Mouse (Mus musculus) cerebellum, postnatal 25 days (tissue): ENCODE measurements around the gene Itih1.

Experiments
- DNase-seq, 2 experiments: peaks; one replicate each; pipeline ENCODE4 v3.0.0; 2021; ENCODE audit warnings: mixed read lengths in 2 of 2

Gene Itih1

GRCm38 (mm10) chr14:30903036-30903435, 40.1 kb downstream of the Itih1 start:
- no peak for DNase-seq

- no peak for DNase-seq
Measured at GRCm38 (mm10) chr14:30902628-30903027, 40.5 kb downstream of the Itih1 start.

DNA sequence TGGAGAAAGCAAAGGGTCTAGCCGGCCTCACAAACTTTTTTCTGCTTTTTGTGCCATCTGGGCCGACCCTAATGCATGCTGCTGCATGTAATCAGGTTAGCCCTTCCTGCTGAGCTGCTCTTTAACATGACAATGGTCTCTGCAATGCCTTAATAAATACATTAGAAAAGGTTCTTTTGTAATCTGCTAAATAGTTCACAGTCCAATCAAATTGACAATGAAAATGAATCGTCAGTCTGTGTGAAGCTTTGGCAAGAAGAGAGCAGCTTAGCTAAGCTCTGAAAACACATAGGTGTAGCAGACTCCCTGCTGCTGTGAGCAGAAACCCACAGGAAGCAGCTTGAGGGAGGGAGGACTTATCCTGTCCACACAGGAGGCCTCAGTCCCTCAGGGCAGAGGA, 43.1 kb downstream of the Itih1 start:
- no peak for DNase-seq

DNA sequence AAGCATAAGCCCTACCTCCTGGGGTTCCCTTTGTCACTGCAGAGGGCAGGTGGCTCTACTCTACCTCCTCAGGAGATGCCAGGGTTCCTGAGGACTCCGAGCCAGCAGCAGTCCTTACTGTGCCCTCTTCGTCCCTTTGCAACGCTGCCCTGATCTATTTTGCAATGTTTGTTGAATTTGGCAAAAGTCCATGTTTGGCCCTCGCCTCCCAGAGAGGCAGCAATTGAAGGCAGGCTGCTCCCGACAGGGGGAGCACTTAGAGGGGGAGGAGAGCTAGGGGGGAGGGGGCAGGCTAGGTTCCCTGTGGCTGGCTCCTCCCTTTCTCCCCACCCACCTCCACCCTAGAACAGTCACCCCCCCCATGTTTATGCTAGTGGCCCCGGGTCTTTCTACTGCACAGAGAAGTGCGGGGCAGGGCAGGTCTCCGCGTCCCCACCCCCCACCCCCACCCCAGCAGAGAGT, 54.8 kb downstream of the Itih1 start:
- peak; percentile 44 to 56 for DNase-seq

DNA sequence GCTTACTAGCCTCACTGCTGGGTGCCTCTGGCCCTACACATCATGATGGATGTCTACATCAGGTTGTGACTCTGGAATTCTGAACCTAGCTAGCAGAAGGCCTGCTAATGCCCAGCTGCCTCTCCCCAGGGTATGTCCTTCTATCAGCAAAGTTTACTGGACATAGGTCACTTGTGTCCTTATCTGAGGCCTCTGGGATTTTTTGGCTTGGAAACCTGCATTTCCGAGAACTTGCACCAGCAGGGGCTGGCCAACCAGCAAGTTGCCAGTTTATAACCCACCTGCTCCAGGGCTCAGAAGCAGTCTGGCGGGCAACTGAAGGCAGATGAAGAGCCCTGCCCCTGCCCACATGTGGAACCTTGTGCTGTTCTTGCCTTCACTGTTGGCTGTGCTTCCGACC, 56.9 kb downstream of the Itih1 start, which contains the start of gene Itih4:
TSS of gene Itih4 (plus strand) at position 273 of the 400 bp plus-strand sequence.
- no peak for DNase-seq

- DNase-seq = no peak
Measured at GRCm38 (mm10) chr14:30885298-30885697, 57.8 kb downstream of the Itih1 start.

DNA sequence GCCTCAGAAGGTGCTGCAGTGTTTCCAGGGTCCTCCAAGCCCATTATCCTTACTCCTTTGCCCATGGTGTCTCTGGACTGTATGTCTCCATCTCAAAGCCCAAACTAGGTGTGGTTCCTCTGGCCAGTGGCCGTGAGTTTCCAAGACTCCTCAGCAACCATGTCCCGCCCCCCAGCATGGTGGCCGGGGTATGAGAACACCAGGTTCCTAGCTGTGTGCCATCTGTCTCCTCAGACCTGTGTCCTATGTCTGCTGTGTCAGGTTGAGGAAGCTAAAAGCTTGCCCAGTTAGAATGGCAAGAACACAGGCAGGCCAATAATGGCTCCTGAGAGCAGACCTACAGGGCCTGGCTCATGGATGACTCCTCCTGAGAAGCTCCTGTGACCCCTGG, 61.4 kb downstream of the Itih1 start:
- peak; percentile 60 for DNase-seq

DNA sequence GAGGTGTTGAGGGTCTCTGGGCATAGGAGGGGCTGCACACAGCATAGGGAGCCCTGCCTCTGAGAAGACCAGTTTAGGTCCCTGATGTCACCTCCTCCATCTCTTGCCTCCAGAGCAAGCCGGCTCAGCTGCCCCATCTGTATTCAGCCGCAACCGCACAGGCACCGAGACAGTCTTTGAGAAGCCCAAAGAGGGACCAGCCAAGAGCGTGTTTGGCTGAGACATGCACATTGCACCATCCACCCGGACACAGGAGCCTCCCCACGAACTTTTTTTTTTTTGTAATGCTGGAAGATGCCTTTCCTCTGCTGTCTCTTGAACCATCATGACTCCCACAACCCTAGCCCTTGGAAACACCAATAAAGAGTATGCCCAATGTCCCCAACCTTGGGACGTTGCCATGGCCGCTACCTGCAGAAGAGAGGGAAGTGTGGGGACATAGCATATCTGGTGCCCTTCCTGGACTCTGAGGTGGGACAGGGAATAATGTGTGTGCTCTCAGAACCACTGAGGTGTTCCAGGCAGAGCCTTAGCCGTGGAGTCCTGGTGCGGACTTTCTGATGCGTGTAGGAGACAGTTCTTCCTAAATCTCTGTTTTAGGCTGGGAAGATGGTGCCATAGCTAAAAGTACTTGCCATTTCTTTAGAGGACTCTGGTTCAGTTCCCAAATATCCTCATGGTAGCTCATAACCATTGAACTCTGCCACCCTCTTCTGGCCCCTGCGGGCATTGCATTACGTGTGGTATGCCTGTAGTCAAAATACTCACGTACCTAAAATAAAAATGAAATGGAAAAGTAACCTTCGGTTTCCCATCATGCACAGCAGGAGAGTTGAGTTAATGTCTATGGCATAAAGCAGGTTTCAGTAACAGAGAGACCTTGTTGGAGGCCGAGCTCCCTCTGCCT, 62.0 kb downstream of the Itih1 start:
- peak; percentile 70 to 83 for DNase-seq

GRCm38 (mm10) chr14:30880251-30880650, 62.8 kb downstream of the Itih1 start:
- no peak for DNase-seq

DNA sequence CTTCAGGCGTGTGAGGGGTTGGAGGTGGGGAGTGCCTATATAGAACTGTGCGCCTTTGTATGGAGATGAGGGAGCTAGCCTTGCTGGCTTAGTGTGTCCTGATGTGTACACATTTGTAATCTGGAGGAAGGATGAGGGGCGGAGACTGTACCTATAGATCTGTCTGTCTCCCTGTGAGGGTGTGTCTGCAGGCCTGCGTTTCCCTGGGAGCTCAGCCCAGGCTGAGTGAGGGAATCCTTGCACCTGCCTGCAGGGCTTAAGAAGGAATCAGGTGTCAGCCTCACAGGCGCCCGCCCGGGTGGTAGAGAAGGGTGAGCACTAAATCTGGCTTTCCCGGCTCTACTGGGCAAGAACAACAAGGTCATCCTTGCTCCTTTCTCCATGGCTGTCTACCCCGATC, 63.3 kb downstream of the Itih1 start:
- no peak for DNase-seq
